Mouse (Mus musculus): Measurements from ENCODE around the gene Cox20.

The Cox20 gene

DNA sequence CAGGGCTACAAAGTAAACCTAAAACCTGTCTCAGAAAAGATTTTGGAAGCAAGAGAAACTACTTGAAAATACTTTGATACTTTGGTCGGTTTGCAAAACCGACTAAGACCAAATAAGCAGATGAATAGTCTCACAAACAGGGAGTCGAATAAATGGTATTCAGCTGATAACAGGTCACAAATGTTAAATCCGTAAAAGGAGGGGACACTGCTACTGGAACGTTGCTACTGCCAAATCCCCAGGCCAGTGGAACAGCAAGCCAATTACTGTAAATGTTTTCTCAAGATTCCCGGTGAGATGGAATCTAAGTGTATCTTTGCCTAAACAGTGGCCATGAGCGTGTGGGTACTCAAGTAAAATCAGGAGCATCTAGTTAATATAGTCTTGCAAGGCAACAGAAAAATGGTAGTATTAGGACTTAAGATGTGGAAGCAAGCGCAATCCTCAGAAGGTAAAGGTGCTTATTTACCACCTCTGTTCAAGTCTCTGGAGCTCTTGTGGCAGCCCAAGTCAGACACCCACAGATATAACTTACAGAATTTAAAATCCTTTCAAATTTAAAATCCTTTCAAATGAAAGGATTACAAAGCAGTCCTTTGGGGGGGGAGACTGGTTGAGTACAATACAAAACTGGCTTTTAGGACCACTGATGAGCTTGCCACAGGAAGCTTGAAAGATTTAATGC, 1.2 kb downstream of the Cox20 start:
- DNase-seq (ENCODE audit: low read depth): peak; percentile 39

DNA sequence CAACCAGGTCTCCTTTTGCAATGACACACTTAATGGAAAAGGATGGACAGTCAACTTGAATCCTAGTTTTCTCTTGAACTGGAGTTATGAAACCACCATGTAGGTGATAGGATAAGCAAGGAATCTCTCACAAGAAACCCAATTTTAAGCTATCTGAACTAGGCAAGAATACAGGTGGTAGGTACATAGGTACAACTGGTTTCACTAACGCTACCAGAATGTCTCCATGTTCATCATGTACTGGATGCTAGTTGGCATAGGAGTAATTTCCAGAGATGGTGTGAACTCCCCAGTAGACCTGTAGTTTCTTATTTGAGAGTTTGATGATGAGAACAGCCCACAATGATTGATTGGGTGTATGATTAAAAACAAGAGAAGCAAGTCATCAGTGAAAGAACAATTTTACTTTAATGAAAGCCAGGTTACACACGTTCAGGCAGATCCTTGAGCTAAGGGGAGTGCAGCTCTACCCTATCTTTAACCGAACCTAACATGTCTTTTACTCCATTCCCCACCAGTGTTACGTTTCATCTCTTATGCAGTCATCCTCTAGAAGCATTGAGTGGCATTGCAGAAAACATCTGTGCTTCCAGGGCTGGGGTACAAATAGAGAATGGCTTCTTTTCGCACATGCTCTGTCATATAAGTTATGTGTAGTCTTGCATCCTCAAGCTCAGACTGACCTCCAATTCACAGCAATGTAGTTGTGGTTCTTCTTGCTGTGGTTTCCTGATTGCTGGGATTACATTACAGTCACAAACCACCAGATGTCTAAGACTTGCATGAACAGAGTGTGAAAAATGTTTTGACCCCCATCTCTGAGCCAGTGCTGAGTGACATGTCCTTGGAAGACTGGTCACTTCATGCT, 2.0 kb downstream of the Cox20 start:
- peak; percentile 44 for DNase-seq (ENCODE audit: low read depth)

DNA sequence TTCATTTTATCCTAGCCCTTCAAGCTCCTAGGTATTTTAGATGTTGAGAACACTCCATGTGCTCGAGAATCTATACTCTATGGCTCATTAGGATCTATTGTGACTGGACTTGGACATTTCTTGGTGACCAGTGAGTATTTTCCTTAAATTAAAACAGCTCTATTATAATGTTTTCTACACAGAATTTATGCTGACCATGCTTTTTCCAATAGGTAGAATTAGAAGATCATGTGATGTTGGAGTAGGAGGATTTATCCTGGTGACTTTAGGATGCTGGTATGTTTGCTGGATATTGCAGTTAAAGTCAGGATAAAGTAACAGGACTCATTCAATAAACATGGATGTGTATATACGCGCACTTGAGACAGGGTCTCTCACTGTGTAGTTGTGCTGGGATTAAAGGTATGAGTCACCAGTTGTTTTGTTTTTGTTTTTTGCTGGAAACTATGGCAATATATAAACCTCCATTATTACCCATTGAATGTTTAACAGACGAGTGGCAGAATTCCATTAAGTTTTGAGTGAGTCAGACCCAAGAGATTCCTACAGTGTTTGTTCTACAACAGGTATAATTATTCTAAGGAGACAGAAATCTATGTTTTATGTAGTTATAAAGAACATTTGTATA, 2.9 kb downstream of the Cox20 start:
- peak; percentile 56 for DNase-seq (ENCODE audit: low read depth)

- no peak for DNase-seq (ENCODE audit: low read depth)
Observed at GRCm38 (mm10) chr1:178323235-178323634, 4.3 kb downstream of the Cox20 start.

DNA sequence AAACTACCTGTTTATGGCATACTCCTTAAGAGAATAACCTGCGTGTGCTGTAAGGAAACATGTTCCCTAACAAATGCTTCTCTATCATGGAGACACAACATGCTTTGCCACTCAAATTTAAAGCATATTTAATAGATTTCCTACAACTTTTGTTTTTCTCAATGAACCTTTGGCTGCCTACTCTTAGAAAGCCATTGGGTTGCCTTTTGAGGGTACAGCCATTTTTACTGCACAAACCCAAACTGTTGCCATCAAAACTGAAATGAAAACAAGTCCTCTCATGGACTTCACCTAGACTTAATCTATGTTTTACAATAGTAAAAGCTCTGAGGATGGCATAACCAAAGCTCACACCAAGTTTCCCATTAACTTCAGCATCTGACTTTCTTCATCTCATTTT, 5.6 kb downstream of the Cox20 start:
- DNase-seq (ENCODE audit: low read depth): no peak

DNA sequence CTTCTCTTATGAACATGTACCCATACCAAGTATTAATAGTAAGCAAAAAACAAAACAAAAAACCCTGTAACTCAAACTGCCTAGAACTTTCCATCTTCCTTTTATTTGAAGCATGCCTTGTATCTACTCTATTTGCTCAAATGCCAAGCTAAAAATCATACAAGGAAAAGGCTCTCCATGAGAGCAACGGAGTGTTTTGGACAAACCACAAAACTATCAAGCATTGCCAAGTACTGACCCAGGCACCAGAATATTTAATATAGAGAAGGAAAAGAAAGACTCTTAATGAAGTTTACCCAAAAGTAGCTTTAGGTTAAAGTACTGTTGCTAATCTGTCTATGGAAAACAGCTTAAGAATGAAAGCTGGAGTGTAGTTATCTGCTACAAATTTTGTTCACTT, 7.4 kb downstream of the Cox20 start:
- no peak for DNase-seq (ENCODE audit: low read depth)

- no peak for DNase-seq (ENCODE audit: low read depth)
Observed at GRCm38 (mm10) chr1:178326950-178327349, 8.0 kb downstream of the Cox20 start.

DNA sequence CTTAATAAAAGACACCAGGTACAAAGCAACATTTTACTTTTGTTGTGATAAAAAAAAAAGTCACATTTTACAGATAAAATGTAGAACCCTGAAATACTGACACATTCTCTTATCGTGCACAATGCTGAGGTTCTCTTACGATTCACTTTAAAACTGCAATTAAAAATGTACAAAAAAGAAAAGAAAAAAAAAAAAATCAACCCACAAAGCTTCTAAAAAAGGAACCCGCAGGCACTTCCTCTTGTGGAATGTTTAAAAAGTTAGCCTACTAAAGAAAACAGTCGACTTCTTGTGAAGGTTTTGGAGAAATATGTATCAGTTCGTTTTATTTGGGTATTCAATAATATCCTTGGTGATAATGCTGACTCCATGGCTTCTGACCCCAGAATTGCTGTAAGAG, 10.1 kb downstream of the Cox20 start:
- DNase-seq (ENCODE audit: low read depth): no peak

DNA sequence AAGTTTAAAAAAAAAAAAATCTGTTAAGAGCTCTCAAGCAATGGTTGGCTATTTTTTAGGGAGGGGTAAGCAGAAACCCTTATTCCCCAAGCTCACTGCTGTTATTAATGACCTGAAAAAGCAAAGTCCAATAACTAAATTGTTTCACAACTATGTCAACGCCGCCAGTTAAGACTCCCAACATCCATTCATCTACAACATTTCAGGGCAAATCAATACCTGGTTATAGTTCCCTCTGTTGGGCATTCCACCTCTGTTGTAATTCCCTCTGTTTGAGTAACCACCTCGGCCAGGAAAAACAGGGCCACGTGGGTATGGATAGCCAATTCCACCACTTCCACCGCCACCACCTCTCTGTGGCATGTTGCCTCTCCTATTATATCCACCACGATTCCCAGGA, 11.0 kb downstream of the Cox20 start:
- DNase-seq (ENCODE audit: low read depth): no peak

DNA sequence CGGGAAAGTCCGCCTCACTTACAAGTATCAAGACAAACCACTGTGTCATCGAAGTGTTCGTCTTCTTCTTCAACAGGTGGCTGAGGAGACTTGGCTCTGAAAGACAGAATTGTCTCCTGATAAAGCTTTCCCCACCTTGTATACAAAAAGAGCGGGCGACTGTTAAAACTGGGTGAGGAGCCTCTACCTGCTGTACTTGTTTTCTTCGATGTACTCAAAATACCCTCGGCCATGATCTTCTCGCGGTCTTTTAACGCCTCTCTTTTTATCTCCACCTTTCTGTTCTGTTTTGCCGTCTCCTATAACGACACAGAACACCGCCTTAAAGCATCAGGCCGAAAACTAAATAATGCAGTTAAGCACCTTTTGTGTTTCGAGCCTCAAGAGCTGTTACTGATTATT, 16.9 kb downstream of the Cox20 start:
- DNase-seq (ENCODE audit: low read depth): peak; percentile 48

- DNase-seq (ENCODE audit: low read depth): peak; percentile 97
Observed at GRCm38 (mm10) chr1:178336289-178336775, 17.4 kb downstream of the Cox20 start.

- DNase-seq (ENCODE audit: low read depth): peak; percentile 59
Observed at GRCm38 (mm10) chr1:178336777-178337481, 18.0 kb downstream of the Cox20 start.

DNA sequence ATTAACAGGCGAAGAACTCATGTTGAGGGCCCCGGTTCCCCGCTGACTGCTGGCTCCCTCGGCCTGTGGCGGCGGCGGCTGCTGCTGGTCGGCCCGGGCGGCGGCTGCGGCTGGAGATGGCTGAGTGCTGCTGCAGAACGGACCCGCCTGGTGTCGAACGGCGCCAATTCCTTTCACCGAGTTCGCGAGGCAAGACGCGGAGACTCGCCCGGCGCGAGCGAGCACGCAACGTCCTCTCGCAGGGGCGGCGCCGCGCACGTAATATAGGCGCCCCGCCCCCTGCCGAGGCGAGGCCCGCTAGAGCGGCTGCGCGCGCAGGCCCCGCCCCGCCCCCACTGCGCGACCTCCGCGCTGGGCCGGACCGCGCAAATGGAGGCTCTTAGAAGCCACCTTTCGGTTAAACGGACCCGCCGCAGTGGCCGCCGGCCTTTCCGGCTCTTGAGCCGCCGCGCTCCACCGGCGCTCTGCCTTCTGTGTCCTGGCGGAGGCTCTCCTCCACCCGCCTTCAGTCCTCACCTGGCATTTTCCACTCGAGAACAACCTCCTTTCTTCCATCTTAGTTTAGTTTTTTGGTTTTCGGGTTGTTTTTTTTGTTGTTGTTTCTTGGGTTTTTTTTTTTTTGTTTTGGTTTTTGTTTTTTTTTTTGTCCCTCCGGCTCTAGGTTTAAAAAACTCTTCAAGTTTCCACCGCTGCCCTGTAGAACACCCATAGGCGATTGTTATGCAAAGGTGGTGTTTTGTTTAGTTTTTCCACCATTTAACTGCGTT, 18.8 kb downstream of the Cox20 start, which contains the start of gene Hnrnpu:
Hnrnpu (minus strand) TSS at position 247 of the 767 bp plus-strand sequence.
- DNase-seq (ENCODE audit: low read depth): peak; percentile 99

DNA sequence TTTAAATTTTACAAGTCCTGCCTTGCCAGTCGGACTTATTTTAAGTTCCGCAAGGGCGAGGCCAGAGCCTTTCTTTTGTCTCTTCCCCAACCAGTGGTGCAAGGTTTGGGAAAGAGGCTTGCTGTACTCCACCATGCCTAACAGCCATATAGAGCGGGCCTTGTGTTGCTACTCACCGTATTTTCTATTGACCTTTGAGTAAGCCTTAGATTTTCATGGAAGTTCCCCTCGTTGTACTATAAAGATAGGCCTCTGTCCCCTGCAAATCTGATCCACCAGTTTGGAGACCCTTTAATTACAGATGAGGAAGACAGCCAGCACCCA, 19.4 kb downstream of the Cox20 start:
- DNase-seq (ENCODE audit: low read depth): peak; percentile 69

GRCm38 (mm10) chr1:178340213-178340612, 21.3 kb downstream of the Cox20 start:
- DNase-seq (ENCODE audit: low read depth): peak; percentile 73

GRCm38 (mm10) chr1:178341435-178341834, 22.5 kb downstream of the Cox20 start:
- DNase-seq (ENCODE audit: low read depth): no peak

- DNase-seq (ENCODE audit: low read depth): no peak
Observed at GRCm38 (mm10) chr1:178342063-178342462, 23.1 kb downstream of the Cox20 start.

GRCm38 (mm10) chr1:178342612-178343011, 23.7 kb downstream of the Cox20 start:
- no peak for DNase-seq (ENCODE audit: low read depth)

- peak; percentile 77 for DNase-seq (ENCODE audit: low read depth)
Observed at GRCm38 (mm10) chr1:178344071-178344805, 25.3 kb downstream of the Cox20 start.

- no peak for DNase-seq (ENCODE audit: low read depth)
Observed at GRCm38 (mm10) chr1:178350792-178351191, 31.9 kb downstream of the Cox20 start.

DNA sequence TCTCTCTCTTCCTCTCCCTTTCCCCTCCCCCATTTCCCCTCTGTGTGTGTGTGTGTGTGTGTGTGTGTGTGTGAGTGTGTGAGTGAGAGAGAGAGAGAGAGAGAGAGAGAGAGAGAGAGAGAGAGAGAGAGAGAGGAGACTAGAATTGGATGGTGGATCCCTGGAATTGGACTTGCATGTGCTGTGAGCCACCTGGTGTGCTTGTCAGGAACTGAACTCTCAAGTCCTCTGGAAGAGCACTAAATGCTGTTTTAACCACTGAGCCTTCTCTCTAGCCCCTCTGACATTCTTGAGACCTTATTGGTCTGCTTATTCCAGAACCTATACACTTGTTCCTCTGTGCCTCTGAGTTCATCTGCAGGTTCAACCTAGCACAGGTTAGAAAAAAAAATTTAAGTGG, 32.7 kb downstream of the Cox20 start:
- DNase-seq (ENCODE audit: low read depth): peak; percentile 56
